Mouse (Mus musculus): ENCODE measurements at regions not wholly inside any gene's neighbourhood (a gene's known extent, or its start where the extent isn't known, plus 50 kb on each side); places are given as distances from the start of the nearest gene placed in this dataset.

DNA sequence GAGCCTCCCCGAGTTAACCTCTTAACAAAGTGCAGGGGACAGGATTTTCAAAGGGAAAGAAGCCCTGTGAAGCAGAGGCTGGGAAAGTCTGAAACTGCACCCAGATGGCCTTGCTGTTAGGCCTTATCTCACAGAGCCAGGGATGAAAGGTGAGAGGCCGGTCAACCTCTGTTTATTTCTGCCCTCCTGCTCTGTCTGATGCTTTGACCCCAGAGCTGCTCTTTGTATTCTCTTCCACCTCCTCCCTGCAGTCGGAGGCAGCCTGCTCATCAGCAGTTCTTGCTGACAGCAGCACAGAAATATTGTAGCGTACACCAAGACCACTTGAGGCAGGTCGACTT, 212.2 kb downstream of the Enc1 start:
- in situ Hi-C loops (cut with MboI; ENCODE audit: low pct_unique_long_range_greater_than_20kb in 1 of 2, low sequenced_read_pairs in 2 of 2, unreplicated experiment in 1 of 2), result no loop called here

GRCm38 (mm10) chr13:97452386-97453089, 211.6 kb downstream of the Enc1 start:
- in situ Hi-C loops (cut with MboI; ENCODE audit: low pct_unique_long_range_greater_than_20kb in 1 of 2, low sequenced_read_pairs in 2 of 2, unreplicated experiment in 1 of 2), result no loop called here

DNA sequence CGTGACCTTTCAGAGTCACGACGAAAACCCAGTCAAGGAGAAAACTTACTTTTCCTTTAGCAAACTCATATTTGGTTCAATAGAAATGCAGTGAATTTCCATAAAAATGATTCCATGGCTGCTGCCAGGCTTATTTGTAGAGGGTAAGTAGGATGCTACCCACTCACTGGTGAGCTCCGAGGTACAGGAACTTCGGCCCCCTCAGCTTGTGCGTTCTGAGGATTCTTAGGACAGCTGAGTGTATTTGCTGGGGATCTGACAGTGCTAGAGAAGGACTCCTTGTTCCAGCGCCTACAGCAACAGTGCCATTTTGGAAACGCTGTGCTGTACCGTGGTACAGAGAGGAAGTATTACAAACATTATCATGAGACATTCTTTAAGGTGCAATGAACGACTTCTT, 210.4 kb downstream of the Enc1 start:
- in situ Hi-C loops (cut with MboI; ENCODE audit: low pct_unique_long_range_greater_than_20kb in 1 of 2, low sequenced_read_pairs in 2 of 2, unreplicated experiment in 1 of 2), result no loop called here

GRCm38 (mm10) chr13:97448123-97448522, 207.2 kb downstream of the Enc1 start:
- in situ Hi-C loops (cut with MboI; ENCODE audit: low pct_unique_long_range_greater_than_20kb in 1 of 2, low sequenced_read_pairs in 2 of 2, unreplicated experiment in 1 of 2), result no loop called here

- in situ Hi-C loops (cut with MboI; ENCODE audit: low pct_unique_long_range_greater_than_20kb in 1 of 2, low sequenced_read_pairs in 2 of 2, unreplicated experiment in 1 of 2), result no loop called here
Observed at GRCm38 (mm10) chr13:97443731-97444428, 203.0 kb downstream of the Enc1 start.

GRCm38 (mm10) chr13:97442806-97443205, 201.9 kb downstream of the Enc1 start:
- in situ Hi-C loops (cut with MboI; ENCODE audit: low pct_unique_long_range_greater_than_20kb in 1 of 2, low sequenced_read_pairs in 2 of 2, unreplicated experiment in 1 of 2), result no loop called here

DNA sequence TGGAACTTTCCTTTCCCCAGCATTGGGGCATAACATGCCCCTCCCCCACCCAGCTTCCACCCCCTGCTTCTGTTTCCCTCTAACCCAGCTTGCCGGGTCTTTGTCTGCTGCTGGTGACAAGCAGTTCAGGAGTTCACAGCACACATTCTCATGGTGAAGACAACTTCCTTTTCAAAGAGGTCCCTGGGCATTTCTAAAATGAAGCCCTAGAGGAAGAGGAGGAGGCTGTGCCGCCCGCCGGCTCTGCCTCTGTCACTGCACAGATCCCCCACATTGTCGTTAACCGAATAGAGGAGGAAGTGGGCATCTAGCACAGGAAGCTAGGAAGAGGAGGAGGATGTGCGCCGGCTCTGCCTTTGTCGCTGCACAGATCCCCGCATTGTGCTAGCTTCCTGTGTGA, 201.4 kb downstream of the Enc1 start:
- in situ Hi-C loops (cut with MboI; ENCODE audit: low pct_unique_long_range_greater_than_20kb in 1 of 2, low sequenced_read_pairs in 2 of 2, unreplicated experiment in 1 of 2), result no loop called here

DNA sequence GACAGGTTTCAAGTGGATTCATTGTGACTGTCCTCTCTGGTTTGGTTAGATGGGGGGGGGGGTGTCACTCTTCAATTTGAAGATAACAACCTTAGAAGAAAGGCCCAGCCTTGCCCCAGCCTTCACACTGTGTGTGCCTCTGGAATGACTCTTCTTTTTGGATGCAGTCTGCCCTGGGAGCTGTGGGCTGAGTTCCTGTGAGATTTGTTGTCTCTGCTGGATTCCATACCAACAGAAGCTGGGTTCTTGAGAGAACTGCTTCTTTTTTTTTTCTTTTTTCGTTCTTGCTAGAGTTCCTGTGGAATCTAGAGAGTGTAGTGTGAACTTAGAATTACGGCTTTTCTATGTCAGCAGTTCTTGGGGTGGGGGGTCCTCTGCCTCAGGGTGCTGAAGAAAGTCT, 200.9 kb downstream of the Enc1 start:
- in situ Hi-C loops (cut with MboI; ENCODE audit: low pct_unique_long_range_greater_than_20kb in 1 of 2, low sequenced_read_pairs in 2 of 2, unreplicated experiment in 1 of 2), result no loop called here

DNA sequence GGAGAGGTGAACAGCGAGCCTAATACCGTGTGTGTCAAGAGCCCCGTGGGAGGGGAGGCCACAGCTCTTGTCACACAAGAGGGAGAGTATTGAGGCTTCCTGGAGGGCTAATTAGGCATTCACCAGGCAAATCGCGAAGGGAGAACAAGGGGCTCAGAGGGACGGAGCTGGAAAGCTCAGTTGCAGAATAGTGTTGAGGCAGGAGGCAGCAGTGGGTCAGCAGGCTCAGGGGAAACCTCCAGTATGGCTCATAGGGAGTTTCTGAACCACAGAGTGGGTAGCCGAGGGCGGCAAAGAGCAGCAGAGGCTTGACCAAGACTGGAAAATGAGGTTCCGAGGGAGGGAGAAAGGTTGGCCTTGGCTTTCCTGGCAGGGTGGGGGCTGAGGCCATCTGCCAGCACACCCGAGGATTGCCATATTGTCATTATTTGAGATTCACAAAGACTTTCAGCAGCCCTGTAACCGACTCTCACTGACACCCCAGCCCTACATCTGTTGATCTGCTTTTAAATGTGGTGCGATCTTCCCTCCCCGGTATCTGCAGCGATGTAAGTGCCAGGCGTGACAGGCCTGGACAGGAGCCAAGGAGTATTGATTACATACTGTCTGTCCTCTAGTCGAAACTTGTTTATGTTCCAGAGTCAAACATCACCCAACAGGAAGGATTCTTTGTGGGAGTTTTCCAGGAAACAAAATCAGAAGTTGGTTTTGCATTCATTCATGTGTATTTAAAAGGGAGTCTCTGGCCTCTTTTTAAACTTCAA, 198.5 kb downstream of the Enc1 start:
- in situ Hi-C loops (cut with MboI; ENCODE audit: low pct_unique_long_range_greater_than_20kb in 1 of 2, low sequenced_read_pairs in 2 of 2, unreplicated experiment in 1 of 2), result no loop called here

DNA sequence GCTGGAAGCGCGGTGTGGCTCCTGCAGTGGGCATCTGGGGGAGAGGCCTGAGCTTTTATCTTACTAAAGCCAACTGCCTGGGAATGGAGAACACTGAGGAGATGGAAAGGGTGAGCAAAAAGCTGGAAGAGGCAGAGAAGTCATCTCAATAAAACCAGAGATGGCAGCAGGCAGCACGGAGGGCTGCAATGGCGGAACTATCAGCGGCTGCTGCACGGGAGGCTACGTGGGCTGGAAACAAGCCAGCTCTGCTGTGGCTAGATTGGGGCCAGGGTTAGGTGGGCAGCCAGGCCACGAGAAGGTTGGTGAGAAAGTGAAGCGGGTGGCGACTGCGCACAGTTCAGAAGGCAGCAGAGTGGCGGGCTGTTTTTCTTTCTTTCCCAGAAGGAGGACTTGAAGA, 197.8 kb downstream of the Enc1 start:
- in situ Hi-C loops (cut with MboI; ENCODE audit: low pct_unique_long_range_greater_than_20kb in 1 of 2, low sequenced_read_pairs in 2 of 2, unreplicated experiment in 1 of 2), result no loop called here

GRCm38 (mm10) chr13:97438277-97438676, 197.4 kb downstream of the Enc1 start:
- in situ Hi-C loops (cut with MboI; ENCODE audit: low pct_unique_long_range_greater_than_20kb in 1 of 2, low sequenced_read_pairs in 2 of 2, unreplicated experiment in 1 of 2), result no loop called here

- in situ Hi-C loops (cut with MboI; ENCODE audit: low pct_unique_long_range_greater_than_20kb in 1 of 2, low sequenced_read_pairs in 2 of 2, unreplicated experiment in 1 of 2), result no loop called here
Observed at GRCm38 (mm10) chr13:97436719-97437350, 195.9 kb downstream of the Enc1 start.

DNA sequence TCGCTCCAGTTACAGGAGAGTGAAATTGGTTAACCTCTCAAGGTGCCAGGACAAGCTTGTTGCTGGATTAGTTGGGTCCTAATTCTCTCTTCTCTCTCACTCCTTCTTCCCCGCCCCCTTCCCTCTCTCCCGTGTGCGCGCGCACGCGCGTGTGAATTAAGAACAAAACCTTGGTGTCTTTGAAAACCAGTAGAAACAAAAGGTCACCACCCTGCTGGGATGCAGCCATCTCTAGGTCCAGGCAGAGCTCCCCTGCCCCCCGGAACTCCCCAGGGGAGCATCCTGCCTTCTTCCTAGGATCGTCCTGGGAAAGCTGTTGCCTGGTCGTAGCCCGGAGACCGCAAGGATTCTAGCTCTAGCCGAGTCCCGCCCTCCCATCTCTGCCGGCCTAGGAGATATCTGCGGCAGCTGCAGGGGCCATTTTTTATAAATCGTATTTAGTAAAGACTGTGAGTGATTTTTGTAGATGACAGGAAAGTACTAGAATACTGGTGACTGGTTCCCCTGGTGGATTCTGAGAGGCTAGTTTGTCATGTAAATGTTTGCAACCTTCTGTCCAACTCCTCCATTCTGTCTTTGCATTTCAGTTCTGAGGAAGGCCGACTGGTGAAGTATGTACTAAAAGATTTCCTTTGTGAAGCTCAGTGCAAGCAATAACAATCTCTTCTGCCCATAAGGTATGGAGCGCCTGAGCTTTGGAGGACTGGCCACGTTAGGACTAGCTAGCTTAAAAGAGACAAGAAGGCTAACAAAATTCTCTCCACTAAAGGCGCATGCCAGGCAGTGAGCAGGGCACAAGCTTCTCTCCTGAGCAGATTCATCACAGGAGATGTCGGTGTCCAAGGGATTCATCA, 195.2 kb downstream of the Enc1 start:
- in situ Hi-C loops (cut with MboI; ENCODE audit: low pct_unique_long_range_greater_than_20kb in 1 of 2, low sequenced_read_pairs in 2 of 2, unreplicated experiment in 1 of 2), result no loop called here

GRCm38 (mm10) chr13:97434961-97435864, 194.3 kb downstream of the Enc1 start:
- in situ Hi-C loops (cut with MboI; ENCODE audit: low pct_unique_long_range_greater_than_20kb in 1 of 2, low sequenced_read_pairs in 2 of 2, unreplicated experiment in 1 of 2), result no loop called here

DNA sequence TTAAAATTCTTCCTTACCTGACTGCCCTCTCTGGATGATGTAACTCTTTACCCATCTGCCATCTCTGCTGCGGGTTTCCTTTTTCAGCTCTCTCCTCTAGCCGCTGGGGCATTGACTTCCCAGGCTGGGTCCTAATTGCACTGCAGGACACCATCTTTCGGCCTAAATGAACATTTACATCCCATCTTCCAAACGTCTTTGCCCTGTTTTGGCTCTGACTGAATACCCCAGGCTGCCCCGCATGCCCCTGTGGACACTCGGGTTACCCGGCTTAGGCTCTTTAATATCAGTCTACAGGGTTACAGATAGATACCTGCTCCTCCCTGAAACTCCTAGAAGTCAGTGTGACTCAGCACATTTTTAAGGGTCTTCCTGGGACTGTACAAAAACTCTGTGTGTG, 193.3 kb downstream of the Enc1 start:
- in situ Hi-C loops (cut with MboI; ENCODE audit: low pct_unique_long_range_greater_than_20kb in 1 of 2, low sequenced_read_pairs in 2 of 2, unreplicated experiment in 1 of 2), result no loop called here

GRCm38 (mm10) chr13:97432627-97433026, 191.7 kb downstream of the Enc1 start:
- in situ Hi-C loops (cut with MboI; ENCODE audit: low pct_unique_long_range_greater_than_20kb in 1 of 2, low sequenced_read_pairs in 2 of 2, unreplicated experiment in 1 of 2), result no loop called here

DNA sequence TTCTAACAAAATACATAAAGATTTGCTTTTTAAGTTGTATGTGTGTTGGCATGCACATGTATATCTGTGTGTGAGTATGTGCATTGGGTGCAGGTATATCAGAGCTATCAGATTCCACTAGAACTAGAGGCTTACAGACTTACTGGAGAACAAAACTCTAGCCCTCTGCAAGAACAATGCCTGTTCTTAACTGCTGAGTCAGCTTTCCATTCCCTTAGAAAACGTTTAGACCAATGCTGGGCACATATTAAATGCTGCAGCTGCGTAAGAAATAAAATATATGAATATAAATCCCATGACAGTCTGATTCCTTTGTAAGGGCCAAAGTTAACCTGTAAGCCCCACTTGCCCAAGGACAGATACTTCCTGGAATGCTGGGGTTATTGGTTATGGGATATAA, 190.0 kb downstream of the Enc1 start:
- in situ Hi-C loops (cut with MboI; ENCODE audit: low pct_unique_long_range_greater_than_20kb in 1 of 2, low sequenced_read_pairs in 2 of 2, unreplicated experiment in 1 of 2), result no loop called here
